Mouse (Mus musculus): ENCODE results near the gene Acmsd. TPM values are rescaled to one million over a fixed set of nuclear protein-coding genes. Genes with fewer than 3 reads are reported as not detected.

Gene Acmsd
- polyA plus RNA-seq, 1 experiment from 2014 or later: 0.45 TPM

- no peak overlapping the region for H3K4me2 ChIP-seq
- no peak overlapping the region for H3K9ac ChIP-seq
- 0 out of 2 replicates have a peak, but pooled peaks cover 2% of the 10 kb centered on the region for H3K9me3 ChIP-seq (ENCODE audit: low read depth, low read length)
- TF ChIP-seq CTCF (IDR thresholded peaks at IDR 0.05; ENCODE audit: low read depth): no peak
- H3K4me3 ChIP-seq (ENCODE audit: low read depth, low read length): no peak overlapping the region
- DNase-seq (no peak), ATAC-seq (ENCODE audit: insufficient read depth) (no peak)
- H3K36me3 ChIP-seq (ENCODE audit: insufficient read depth): no peaks in the 10 kb centered on the region
- WGBS: 32% methylated on average over 2 of the region's 2 CpGs
- H3K27ac ChIP-seq (ENCODE audit: low read depth): no peak overlapping the region
- no peaks in the 10 kb centered on the region for H3K27me3 ChIP-seq (ENCODE audit: insufficient read depth, low read length)
- no peaks in the 10 kb centered on the region for H3K4me1 ChIP-seq (ENCODE audit: insufficient read depth)
These were observed 5.6 kb upstream of the Acmsd start for GRCm38 (mm10) chr1:127723596-127723995.

- Histone ChIP-seq H3K27ac (ENCODE audit: low read depth) (no peak overlapping the region), H3K9me3 (ENCODE audit: low read depth, low read length) (0 out of 2 replicates have a peak, but pooled peaks cover 6% of the 10 kb centered on the region), H3K27me3 (ENCODE audit: insufficient read depth, low read length) (no peaks in the 10 kb centered on the region), H3K4me1 (ENCODE audit: insufficient read depth) (no peaks in the 10 kb centered on the region), H3K36me3 (ENCODE audit: insufficient read depth) (no peaks in the 10 kb centered on the region), H3K4me3 (ENCODE audit: low read depth, low read length) (no peak overlapping the region), H3K9ac (no peak overlapping the region), H3K4me2 (no peak overlapping the region)
- ATAC-seq (ENCODE audit: insufficient read depth) (no peak), DNase-seq (no peak)
- 29% methylated on average over 3 of the region's 3 CpGs for WGBS
- TF ChIP-seq CTCF (IDR thresholded peaks at IDR 0.05; ENCODE audit: low read depth): no peak
These were observed 1.9 kb downstream of the Acmsd start for GRCm38 (mm10) chr1:127731086-127731485.

DNA sequence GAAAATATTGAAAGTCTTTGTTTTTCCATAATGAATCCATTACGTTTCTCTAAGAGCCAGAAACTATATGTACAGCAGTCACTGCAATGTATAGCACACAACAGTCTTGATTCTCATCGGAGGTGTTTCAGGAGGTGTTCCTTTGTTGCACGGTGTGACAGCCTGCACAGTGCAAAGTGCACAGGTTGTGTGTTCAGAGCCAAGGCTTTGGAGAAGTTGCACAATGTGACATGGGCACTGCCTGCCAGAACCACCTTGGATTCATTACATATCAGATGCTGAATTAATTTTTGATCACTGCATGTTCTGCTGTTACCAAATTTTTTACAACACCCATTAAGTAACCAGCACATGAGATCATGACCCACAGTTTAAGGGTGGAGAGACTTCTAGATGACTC, 3.2 kb downstream of the Acmsd start:
- 81% methylated on average over 3 of the region's 3 CpGs for WGBS
- H3K27ac ChIP-seq (ENCODE audit: low read depth): no peak overlapping the region
- no peak overlapping the region for H3K4me2 ChIP-seq
- DNase-seq (no peak), ATAC-seq (ENCODE audit: insufficient read depth) (no peak)
- H3K4me1 ChIP-seq (ENCODE audit: insufficient read depth): no peaks in the 10 kb centered on the region
- TF ChIP-seq CTCF (IDR thresholded peaks at IDR 0.05; ENCODE audit: low read depth): no peak
- H3K4me3 ChIP-seq (ENCODE audit: low read depth, low read length): no peak overlapping the region
- H3K27me3 ChIP-seq (ENCODE audit: insufficient read depth, low read length): no peaks in the 10 kb centered on the region
- 0 out of 2 replicates have a peak, but pooled peaks cover 6% of the 10 kb centered on the region for H3K9me3 ChIP-seq (ENCODE audit: low read depth, low read length)
- no peaks in the 10 kb centered on the region for H3K36me3 ChIP-seq (ENCODE audit: insufficient read depth)
- no peak overlapping the region for H3K9ac ChIP-seq

- Histone ChIP-seq H3K9ac (no peak overlapping the region), H3K4me2 (no peak overlapping the region), H3K27me3 (ENCODE audit: insufficient read depth, low read length) (no peaks in the 10 kb centered on the region), H3K9me3 (ENCODE audit: low read depth, low read length) (0 out of 2 replicates have a peak, but pooled peaks cover 6% of the 10 kb centered on the region), H3K36me3 (ENCODE audit: insufficient read depth) (no peaks in the 10 kb centered on the region), H3K4me1 (ENCODE audit: insufficient read depth) (no peaks in the 10 kb centered on the region), H3K27ac (ENCODE audit: low read depth) (no peak overlapping the region), H3K4me3 (ENCODE audit: low read depth, low read length) (no peak overlapping the region)
- DNase-seq: no peak
- 66% methylated on average over 3 of the region's 3 CpGs for WGBS
- TF ChIP-seq CTCF (IDR thresholded peaks at IDR 0.05; ENCODE audit: low read depth): no peak
- no peak for ATAC-seq (ENCODE audit: insufficient read depth)
These were observed 3.6 kb downstream of the Acmsd start for GRCm38 (mm10) chr1:127732841-127733240.

DNA sequence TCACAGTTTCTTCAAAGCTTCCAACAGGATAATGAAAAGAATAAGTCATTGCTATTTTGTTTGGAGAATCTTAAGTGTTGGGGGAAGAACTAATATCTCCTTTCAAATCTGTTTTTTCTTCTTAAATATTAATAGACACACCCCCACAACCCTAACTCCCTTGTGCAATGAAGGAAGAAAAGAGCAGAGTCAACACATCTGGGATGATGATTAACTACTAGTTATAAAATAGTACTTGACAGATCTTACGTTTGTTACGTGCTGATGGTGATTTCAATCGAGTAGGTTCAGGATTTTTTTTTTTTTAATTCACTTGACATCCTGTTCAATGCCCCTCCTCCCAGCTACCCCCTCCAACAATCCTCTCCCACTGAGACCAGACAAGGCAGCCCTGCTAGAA, 6.1 kb downstream of the Acmsd start:
- 32% methylated on average over 3 of the region's 3 CpGs for WGBS
- no peak for ATAC-seq (ENCODE audit: insufficient read depth)
- no peak overlapping the region for H3K9ac ChIP-seq

DNA sequence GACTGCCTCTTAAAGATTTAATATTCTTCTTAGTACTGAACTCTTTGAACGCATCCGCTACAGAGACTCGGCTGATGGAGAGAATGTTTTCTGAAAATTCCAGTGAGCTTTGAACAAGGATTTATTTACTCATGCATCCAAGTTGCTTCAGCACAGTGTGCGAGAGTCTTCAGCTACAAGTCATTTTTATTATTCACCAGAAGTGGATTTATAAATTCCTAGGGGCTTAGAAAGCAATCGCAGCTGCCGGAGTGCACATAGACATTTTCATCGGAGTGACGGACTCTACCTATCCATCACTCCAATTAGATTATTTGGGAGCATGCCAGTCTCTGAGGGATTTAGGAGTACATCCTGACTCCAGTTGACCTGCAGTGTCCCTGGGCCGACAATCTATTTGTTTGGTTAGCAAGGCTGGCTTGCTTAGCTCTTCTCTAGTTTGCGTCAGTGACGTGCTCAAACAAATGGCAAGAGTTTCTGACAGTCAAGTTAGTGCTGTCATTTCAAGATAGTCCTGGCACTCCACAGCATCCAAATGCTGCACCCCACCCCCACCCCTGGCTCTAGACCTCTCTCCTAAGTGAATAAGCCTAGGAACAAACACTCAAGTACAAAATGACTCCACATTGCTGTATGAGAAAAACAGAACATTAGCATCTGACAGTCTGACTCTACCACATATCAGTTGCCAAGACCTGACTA, 21.3 kb downstream of the Acmsd start:
- DNase-seq: peak; percentile 74
- H3K9me3 ChIP-seq (ENCODE audit: low read depth, low read length): no peaks in the 10 kb centered on the region
- no peak for TF ChIP-seq CTCF (IDR thresholded peaks at IDR 0.05; ENCODE audit: low read depth)
- H3K4me2 ChIP-seq: no peak overlapping the region; the same call in 1 of the 2 replicates
- no peak overlapping the region for H3K27ac ChIP-seq (ENCODE audit: low read depth)
- H3K4me3 ChIP-seq (ENCODE audit: low read depth, low read length): no peak overlapping the region
- ATAC-seq (ENCODE audit: insufficient read depth): peak; percentile 71
- 19% methylated on average over 11 of the region's 11 CpGs for WGBS
- no peaks in the 10 kb centered on the region for H3K27me3 ChIP-seq (ENCODE audit: insufficient read depth, low read length)
- H3K36me3 ChIP-seq (ENCODE audit: insufficient read depth): no peaks in the 10 kb centered on the region
- peaks cover 4% of the 10 kb centered on the region for H3K4me1 ChIP-seq (ENCODE audit: insufficient read depth)
- no peak overlapping the region for H3K9ac ChIP-seq

More for the DNA sequence above, 6.1 kb downstream of the Acmsd start:
- Histone ChIP-seq H3K4me1 (ENCODE audit: insufficient read depth) (no peaks in the 10 kb centered on the region), H3K4me3 (ENCODE audit: low read depth, low read length) (no peak overlapping the region), H3K4me2 (no peak overlapping the region), H3K36me3 (ENCODE audit: insufficient read depth) (no peaks in the 10 kb centered on the region), H3K27me3 (ENCODE audit: insufficient read depth, low read length) (no peaks in the 10 kb centered on the region), H3K27ac (ENCODE audit: low read depth) (no peak overlapping the region), H3K9me3 (ENCODE audit: low read depth, low read length) (no peaks in the 10 kb centered on the region)
- no peak for DNase-seq
- no peak for TF ChIP-seq CTCF (IDR thresholded peaks at IDR 0.05; ENCODE audit: low read depth)

- 42% methylated on average over 4 of the region's 4 CpGs for WGBS
- Histone ChIP-seq H3K4me1 (ENCODE audit: insufficient read depth) (peaks cover 10% of the 10 kb centered on the region), H3K9ac (no peak overlapping the region), H3K27me3 (ENCODE audit: insufficient read depth, low read length) (no peaks in the 10 kb centered on the region), H3K4me3 (ENCODE audit: low read depth, low read length) (no peak overlapping the region), H3K27ac (ENCODE audit: low read depth) (peak overlapping the region; percentile 78), H3K9me3 (ENCODE audit: low read depth, low read length) (no peaks in the 10 kb centered on the region), H3K36me3 (ENCODE audit: insufficient read depth) (no peaks in the 10 kb centered on the region), H3K4me2 (no peak overlapping the region)
- peak; percentile 31; the same call in 1 of the 2 replicates for ATAC-seq (ENCODE audit: insufficient read depth)
- peak; percentile 41 for DNase-seq
- TF ChIP-seq CTCF (IDR thresholded peaks at IDR 0.05; ENCODE audit: low read depth): no peak
These were observed 26.6 kb downstream of the Acmsd start for GRCm38 (mm10) chr1:127755806-127756205.
